Mouse (Mus musculus): Measurements from ENCODE around the gene Ddc. TPM values are rescaled to one million over a fixed set of nuclear protein-coding genes. Genes with fewer than 3 reads are reported as not detected.

The Ddc gene
- polyA plus RNA-seq, 1 experiment from 2014 or later = 21.1 TPM

DNA sequence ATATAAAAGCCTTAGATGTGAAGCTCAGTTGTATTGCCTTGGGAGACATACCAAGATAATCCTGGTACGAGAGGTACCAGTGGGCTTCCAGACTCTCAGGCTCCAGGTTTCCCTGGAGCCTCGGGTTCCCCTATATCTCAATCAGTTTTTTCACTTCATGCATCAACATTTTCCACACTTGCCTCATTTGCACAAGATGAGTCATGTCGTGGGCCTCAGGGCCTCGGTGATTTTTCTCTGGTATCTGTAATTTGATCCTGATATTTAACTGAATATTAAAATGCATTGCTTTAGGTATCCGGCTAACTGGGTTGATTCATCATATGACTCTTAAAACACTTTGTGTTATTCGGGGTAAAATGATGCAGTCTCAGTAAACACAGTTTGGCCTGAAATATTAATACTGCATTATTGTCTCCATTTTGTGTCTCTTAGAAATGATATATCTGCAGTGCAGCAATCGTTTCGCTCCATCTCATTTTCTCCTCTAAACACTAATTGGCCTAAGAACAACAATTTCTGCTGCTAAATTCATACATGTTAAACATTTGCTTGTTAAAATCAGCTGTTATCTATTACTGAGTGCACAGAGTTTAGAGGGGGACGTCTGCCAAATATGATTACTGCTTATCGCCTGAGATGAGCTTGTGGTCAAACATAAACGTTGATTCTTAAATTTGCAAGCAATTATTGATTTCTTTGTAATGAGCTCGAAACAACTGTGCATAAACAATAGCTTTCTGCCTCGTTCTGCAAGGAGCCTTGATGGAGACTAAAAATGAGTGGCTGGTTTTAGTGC is 48.2 kb downstream of the Ddc start:
- H3K9ac ChIP-seq = no peak overlapping the region
- ATAC-seq (replicated peaks) = 0 out of 2 replicates have a peak, but pooled peaks have one; percentile 3
- no peaks in the 10 kb centered on the region for H3K27me3 ChIP-seq (replicated peaks)
- peak overlapping the region; percentile 23 for H3K27ac ChIP-seq
- peaks cover 8% of the 10 kb centered on the region; the same call in 1 of the 2 replicates for H3K4me1 ChIP-seq
- H3K4me3 ChIP-seq = no peak overlapping the region
- no peaks in the 10 kb centered on the region for H3K9me3 ChIP-seq
- WGBS = 55% methylated on average over 13 of the region's 13 CpGs
- H3K36me3 ChIP-seq (replicated peaks) = no peaks in the 10 kb centered on the region
- H3K4me2 ChIP-seq = no peak overlapping the region

DNA sequence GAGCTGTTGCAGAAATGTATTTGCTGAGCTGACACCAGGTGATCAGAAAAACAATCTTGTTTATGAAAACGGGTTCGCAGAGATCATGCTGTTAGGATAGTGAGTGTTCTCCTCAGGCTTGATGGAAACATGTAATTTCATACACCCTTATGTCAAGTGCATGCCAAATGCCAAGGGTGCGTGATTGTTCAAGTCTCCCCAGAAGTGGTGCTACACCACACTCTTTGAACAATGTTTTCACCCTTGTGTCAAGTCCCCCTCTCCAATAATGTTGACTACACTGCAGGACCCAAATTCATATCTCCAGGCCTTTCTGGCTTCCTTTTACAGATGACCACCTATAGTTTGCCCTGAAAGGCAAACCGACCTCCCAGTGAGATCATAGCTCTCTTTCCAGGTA is 49.5 kb downstream of the Ddc start:
- Histone ChIP-seq H3K4me3 (no peak overlapping the region), H3K4me1 (0 out of 2 replicates have a peak, but pooled peaks cover 11% of the 10 kb centered on the region), H3K27me3 (replicated peaks) (no peaks in the 10 kb centered on the region), H3K27ac (no peak overlapping the region), H3K9me3 (no peaks in the 10 kb centered on the region), H3K4me2 (no peak overlapping the region), H3K36me3 (replicated peaks) (no peaks in the 10 kb centered on the region), H3K9ac (no peak overlapping the region)
- 93% methylated on average over 4 of the region's 4 CpGs for WGBS
- no peak for ATAC-seq (replicated peaks)

DNA sequence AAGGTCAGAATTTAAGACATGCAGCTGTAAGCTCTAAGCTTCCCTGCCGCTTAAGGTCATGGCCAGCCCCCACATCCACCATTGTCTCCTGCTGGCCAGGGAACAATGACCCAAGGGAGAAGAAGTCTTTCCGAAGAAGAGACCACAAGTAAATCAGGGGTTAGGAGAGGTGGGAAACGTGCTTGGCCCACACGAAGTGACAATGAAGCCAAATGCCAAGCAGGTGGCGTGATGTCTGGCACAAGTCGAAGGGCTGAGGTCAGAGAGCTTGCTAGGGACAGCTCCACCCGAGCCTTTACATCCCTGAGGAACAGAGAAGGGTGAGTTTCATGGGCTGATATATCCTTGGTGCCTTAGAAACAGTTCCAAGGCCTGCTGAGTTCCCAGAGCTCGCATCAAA is 52.9 kb downstream of the Ddc start:
- Histone ChIP-seq H3K9me3 (no peaks in the 10 kb centered on the region), H3K4me2 (no peak overlapping the region), H3K36me3 (replicated peaks) (no peaks in the 10 kb centered on the region), H3K27me3 (replicated peaks) (no peaks in the 10 kb centered on the region), H3K27ac (0 out of 2 replicates have a peak overlapping the region, but pooled peaks have one; percentile 0), H3K4me3 (no peak overlapping the region), H3K9ac (no peak overlapping the region), H3K4me1 (0 out of 2 replicates have a peak, but pooled peaks cover 4% of the 10 kb centered on the region)
- ATAC-seq (replicated peaks) = no peak
- WGBS = 52% methylated on average over 8 of the region's 8 CpGs

DNA sequence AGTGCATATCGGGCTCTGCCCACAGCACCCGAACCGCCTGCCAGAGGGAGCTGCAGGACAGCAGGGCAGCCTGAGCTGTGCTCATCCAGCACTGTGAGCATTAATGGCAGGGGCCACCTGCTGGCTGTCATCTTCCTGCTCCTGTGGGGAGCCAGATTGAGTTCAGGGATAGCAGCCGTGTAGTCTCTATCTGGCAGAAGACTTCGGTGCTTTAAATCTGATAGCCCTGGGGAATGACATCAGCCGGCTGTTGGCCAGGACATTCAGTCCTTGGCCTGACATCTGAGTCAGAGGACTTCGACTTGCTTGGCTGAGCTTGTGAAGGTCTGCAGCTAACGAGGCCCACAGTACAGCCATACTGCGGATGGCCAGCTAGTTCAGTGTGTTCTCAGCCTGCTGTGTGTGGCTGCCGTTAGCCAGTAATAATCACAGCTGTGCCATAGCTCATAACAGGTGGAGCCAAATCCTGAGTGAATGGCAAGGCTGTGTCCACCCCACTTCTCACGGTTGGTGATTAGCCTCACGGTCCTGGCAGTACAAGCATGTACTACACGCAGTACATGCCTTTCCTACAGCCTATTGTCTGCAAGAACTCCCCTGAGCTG is 53.5 kb downstream of the Ddc start:
- H3K27me3 ChIP-seq (replicated peaks) = no peaks in the 10 kb centered on the region
- no peak overlapping the region for H3K4me2 ChIP-seq
- WGBS = 33% methylated on average over 13 of the region's 13 CpGs
- ATAC-seq (replicated peaks) = peak; percentile 79
- H3K4me1 ChIP-seq = 0 out of 2 replicates have a peak, but pooled peaks cover 4% of the 10 kb centered on the region
- H3K36me3 ChIP-seq (replicated peaks) = no peaks in the 10 kb centered on the region
- H3K4me3 ChIP-seq = no peak overlapping the region
- no peaks in the 10 kb centered on the region for H3K9me3 ChIP-seq
- H3K9ac ChIP-seq = no peak overlapping the region
- H3K27ac ChIP-seq = no peak overlapping the region

DNA sequence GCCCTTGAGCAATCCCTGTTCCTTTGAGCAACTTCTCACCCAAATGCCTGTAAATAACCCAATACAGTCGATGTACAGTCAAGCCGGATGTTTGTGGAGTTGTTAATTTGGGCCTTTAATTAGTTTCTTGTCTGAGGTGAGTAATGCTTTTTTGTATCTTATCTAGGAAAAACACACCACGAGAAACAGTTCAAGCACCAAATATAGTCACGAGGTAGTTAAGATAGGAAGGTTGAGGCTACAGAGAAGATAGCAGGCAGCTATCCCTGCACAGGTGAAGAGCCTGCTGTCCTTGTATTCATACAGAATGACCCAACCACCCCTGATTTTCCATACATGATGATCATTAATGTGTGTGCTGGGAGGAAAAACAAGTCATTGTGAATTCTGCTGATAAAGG is 56.4 kb downstream of the Ddc start:
- Histone ChIP-seq H3K4me1 (peaks cover 4% of the 10 kb centered on the region; the same call in 1 of the 2 replicates), H3K36me3 (replicated peaks) (no peaks in the 10 kb centered on the region), H3K9me3 (no peaks in the 10 kb centered on the region), H3K9ac (no peak overlapping the region), H3K27ac (no peak overlapping the region), H3K27me3 (replicated peaks) (no peaks in the 10 kb centered on the region), H3K4me2 (no peak overlapping the region), H3K4me3 (no peak overlapping the region)
- WGBS = 80% methylated on average over 4 of the region's 4 CpGs
- ATAC-seq (replicated peaks) = no peak

DNA sequence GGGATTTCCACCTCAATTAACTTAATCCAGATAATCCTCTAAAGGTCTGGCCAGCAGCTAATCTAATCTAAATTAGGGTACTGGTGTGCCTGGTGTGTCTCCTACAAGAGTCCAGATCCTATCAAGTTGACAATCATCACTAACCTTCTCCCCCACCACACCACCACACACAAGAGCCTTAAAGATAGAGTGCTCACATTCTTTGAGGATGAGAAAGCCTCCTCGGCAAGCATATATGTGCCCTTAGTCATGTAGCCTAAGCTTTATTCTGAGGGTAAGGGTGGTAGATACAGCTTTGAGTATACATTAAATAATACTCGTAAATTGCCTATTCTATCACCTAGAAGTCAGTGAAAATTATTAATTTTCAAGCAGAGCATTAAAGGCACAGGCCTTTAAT is 57.2 kb downstream of the Ddc start:
- 83% methylated on average over 2 of the region's 2 CpGs for WGBS
- peaks cover 9% of the 10 kb centered on the region; the same call in 1 of the 2 replicates for H3K4me1 ChIP-seq
- H3K27me3 ChIP-seq (replicated peaks) = no peaks in the 10 kb centered on the region
- no peak overlapping the region for H3K4me2 ChIP-seq
- H3K36me3 ChIP-seq (replicated peaks) = no peaks in the 10 kb centered on the region
- H3K9ac ChIP-seq = no peak overlapping the region
- no peak overlapping the region for H3K27ac ChIP-seq
- no peak overlapping the region for H3K4me3 ChIP-seq
- no peak for ATAC-seq (replicated peaks)
- H3K9me3 ChIP-seq = no peaks in the 10 kb centered on the region

DNA sequence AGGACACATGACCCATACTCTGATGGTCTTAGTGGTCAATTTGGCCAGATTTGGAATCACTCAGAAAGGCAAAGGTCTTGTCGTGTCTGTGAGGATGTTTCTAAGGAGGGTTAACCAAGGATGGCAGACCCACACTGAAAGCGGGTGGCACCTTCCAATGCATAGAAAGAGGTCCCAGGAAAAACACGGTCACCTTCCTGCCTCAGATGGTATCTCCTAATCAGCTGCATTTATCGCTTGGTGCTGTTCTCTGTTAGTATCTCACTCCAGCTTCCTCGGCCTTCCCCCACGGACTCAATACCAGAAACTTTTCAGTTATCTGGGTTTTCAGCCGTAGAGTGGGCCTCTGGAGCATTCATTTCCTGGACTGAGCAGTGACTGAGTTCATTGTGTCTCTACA is 58.1 kb downstream of the Ddc start:
- no peak overlapping the region for H3K9ac ChIP-seq
- WGBS = 91% methylated on average over 7 of the region's 7 CpGs
- no peaks in the 10 kb centered on the region for H3K36me3 ChIP-seq (replicated peaks)
- H3K27ac ChIP-seq = no peak overlapping the region
- peaks cover 9% of the 10 kb centered on the region; the same call in 1 of the 2 replicates for H3K4me1 ChIP-seq
- H3K9me3 ChIP-seq = no peaks in the 10 kb centered on the region
- H3K27me3 ChIP-seq (replicated peaks) = no peaks in the 10 kb centered on the region
- H3K4me3 ChIP-seq = no peak overlapping the region
- no peak for ATAC-seq (replicated peaks)
- no peak overlapping the region for H3K4me2 ChIP-seq

DNA sequence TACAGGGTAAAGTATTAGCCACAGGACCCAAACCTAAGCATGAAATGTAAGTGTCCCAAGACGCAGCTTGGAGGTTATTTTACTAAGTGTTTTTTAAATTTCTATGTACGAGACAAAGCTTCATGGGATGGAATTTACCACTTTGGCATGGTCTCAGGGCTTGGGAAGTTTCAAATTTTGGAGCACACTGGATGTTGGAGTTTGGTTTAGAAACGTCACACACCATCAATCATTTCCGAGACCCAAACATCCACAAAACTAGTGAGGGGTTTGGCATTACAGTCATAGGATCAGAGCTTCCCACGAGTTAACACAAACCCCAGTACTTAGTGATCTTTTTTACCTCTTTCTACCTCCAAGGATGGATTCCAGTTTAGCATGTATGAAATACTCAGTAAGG is 60.6 kb downstream of the Ddc start:
- Histone ChIP-seq H3K9ac (no peak overlapping the region), H3K4me3 (no peak overlapping the region), H3K36me3 (replicated peaks) (no peaks in the 10 kb centered on the region), H3K4me2 (no peak overlapping the region), H3K27ac (no peak overlapping the region), H3K9me3 (no peaks in the 10 kb centered on the region), H3K27me3 (replicated peaks) (no peaks in the 10 kb centered on the region), H3K4me1 (peaks cover 5% of the 10 kb centered on the region; the same call in 1 of the 2 replicates)
- no peak for ATAC-seq (replicated peaks)
- 91% methylated on average over 5 of the region's 5 CpGs for WGBS

DNA sequence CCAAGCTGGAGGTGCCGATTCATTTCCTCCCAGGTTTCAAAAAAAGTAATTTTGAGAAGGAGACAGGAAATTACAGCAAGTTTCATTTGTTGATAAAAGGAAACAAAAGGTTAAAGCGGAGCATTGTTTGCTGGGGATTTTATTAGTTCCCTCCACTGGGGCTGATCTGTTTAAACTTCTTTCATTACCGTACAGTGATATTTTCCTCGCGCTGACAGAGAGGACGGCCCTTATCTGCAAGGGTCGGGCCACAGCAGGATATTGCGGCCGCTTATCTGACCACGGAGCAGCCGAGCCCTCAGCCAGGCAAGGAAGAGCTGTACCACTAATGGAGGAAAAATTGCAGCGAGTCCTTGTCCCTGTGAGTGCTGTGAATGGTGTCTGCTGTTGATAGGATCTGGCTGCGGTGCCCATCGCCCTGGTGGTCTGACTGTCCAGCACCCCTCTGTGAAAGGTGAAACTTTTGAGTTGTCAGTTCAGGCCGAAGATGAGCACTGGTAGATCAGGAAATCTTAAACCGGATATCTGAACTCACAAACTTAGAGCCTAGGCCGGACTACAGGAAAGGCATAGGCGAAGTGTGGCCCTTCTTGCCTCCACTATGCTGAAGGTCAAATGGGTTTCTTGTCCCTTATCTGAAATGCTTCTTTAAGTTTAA is 61.1 kb downstream of the Ddc start:
- Histone ChIP-seq H3K9ac (no peak overlapping the region), H3K4me2 (no peak overlapping the region), H3K4me3 (no peak overlapping the region), H3K27ac (no peak overlapping the region), H3K9me3 (no peaks in the 10 kb centered on the region), H3K27me3 (replicated peaks) (no peaks in the 10 kb centered on the region), H3K36me3 (replicated peaks) (no peaks in the 10 kb centered on the region), H3K4me1 (peaks cover 5% of the 10 kb centered on the region; the same call in 1 of the 2 replicates)
- WGBS = 53% methylated on average over 18 of the region's 18 CpGs
- 0 out of 2 replicates have a peak, but pooled peaks have one; percentile 40 for ATAC-seq (replicated peaks)

DNA sequence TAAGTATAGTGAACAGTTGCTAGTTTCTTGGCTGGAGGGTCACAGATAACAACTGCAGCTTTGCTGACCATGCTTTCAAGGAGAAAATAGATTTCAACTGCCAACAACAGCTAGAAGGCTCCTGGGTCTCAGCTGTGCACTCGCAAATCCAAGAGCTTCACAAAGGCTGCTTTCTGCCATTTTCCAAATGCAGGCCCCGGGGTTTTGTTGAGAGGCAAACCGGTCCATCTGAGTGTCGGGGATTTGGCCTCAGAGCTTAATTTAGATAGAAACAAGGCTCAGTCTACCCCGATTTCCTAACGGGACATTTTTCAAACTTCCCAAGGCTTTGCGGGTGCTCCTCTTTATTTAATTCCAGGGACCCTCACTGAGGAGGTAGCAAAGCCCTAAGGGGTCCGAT is 61.7 kb downstream of the Ddc start:
- no peak overlapping the region for H3K4me3 ChIP-seq
- no peak overlapping the region for H3K27ac ChIP-seq
- no peaks in the 10 kb centered on the region for H3K36me3 ChIP-seq (replicated peaks)
- peaks cover 5% of the 10 kb centered on the region; the same call in 1 of the 2 replicates for H3K4me1 ChIP-seq
- no peak overlapping the region for H3K9ac ChIP-seq
- no peak overlapping the region for H3K4me2 ChIP-seq
- 51% methylated on average over 8 of the region's 8 CpGs for WGBS
- H3K9me3 ChIP-seq = no peaks in the 10 kb centered on the region
- no peaks in the 10 kb centered on the region for H3K27me3 ChIP-seq (replicated peaks)
- no peak for ATAC-seq (replicated peaks)

DNA sequence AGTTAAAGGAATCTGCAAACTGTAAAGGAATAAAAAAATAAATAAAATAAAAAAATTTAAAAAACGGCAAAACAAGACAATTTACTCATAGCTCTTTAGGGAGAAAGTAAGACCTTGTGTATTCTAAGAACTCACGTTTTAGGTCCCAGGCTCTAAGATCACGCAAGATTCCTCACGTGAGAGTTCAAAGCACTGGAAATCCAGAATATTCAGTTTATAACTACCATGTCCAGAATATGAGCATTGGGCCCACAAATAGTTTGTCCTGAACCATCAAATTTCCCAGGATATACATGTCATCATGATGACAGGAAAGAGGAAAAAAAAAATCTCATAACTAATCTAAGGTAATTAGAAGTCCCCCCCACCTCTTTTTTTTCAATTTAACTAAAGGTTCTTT is 62.2 kb downstream of the Ddc start:
- no peaks in the 10 kb centered on the region for H3K9me3 ChIP-seq
- H3K4me1 ChIP-seq = peaks cover 5% of the 10 kb centered on the region; the same call in 1 of the 2 replicates
- ATAC-seq (replicated peaks) = no peak
- H3K27ac ChIP-seq = no peak overlapping the region
- no peak overlapping the region for H3K4me2 ChIP-seq
- no peaks in the 10 kb centered on the region for H3K36me3 ChIP-seq (replicated peaks)
- H3K27me3 ChIP-seq (replicated peaks) = no peaks in the 10 kb centered on the region
- H3K4me3 ChIP-seq = no peak overlapping the region
- H3K9ac ChIP-seq = no peak overlapping the region
- WGBS = 81% methylated on average over 4 of the region's 4 CpGs

DNA sequence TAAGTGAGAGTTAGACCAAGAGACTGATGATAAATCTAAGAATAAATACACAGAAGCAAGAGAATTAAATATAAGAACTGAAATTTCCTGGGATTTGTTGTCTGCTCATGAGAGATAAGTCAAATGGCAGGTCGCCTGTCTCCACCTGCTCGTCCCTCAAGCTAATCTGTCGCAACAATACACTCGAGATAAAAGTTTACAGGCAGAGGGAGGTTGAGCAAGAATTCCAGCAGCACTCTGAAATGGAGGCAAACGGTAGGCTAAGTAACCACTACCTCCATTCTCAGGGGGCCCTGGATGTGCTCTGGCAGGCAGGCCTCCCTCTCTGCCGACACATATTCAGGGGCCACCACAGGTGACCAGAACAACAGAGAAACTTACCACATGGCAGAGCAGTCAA is 62.6 kb downstream of the Ddc start:
- no peak for ATAC-seq (replicated peaks)
- Histone ChIP-seq H3K9me3 (no peaks in the 10 kb centered on the region), H3K4me2 (no peak overlapping the region), H3K4me1 (peaks cover 5% of the 10 kb centered on the region; the same call in 1 of the 2 replicates), H3K4me3 (no peak overlapping the region), H3K36me3 (replicated peaks) (no peaks in the 10 kb centered on the region), H3K27ac (no peak overlapping the region), H3K27me3 (replicated peaks) (no peaks in the 10 kb centered on the region), H3K9ac (no peak overlapping the region)
- 41% methylated on average over 6 of the region's 6 CpGs for WGBS
